Mouse (Mus musculus) thymus, postnatal 25 days (tissue): ENCODE data around the gene Kcnq1.

Source experiments
- DNase-seq: peaks from one replicate; pipeline ENCODE4 v3.0.0; 2022

Gene Kcnq1

GRCm38 (mm10) chr7:143285440-143285839 is 179.3 kb downstream of the Kcnq1 start:
- no peak for DNase-seq

DNA sequence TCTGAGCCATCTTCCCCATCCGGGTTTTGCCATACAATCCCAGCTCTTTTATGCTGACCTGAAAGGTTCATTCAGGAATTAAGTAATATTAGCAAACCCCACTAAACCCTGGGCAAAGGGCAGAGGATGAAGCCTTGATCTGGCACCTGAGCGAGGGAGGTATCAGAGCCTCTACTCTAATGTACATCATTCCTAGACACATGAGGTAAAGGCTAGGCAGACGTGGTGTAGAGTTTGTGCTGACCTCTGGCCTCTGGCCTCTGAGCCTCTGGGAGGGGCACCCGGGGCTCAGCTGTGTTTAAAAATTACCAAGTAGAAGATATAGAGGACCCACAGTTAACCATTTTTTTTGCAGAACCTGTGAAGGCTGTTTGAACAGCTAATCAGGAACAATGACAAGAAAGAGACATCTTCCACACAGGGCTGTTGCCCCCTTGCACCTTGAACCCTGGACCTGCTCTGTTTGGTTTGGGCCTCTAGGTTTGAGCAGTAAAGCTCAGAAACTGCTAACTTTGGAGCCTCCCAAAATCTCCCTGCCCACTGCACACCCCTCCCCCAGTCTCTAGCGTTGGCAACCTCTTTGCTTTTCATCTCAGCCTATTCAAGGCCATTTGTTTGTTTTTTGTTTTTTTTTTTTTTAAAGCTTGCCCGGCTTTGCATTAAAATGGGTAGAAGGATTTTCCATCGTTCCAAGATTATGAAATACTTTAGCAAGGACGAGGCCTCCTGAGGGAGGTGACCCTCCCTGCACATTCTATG is 180.5 kb downstream of the Kcnq1 start:
- no peak for DNase-seq

DNA sequence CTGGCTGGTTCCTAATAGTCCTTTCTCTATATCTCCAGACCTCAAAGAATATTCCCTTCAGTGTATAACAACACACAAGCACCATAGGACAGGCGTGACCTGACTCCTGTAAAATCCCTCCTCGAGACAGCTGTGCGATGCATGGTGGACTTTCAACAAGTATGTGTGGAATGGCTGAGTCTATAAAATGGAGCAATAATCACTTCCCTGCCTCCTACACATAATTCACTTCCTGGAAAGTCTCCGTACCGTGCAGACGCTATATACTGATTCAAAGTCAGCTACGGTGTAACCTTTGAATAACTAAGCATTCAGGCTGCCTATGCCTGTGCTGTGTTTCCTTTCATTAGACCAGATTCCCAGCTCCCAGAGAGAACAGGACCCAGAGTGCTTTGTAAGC is 182.0 kb downstream of the Kcnq1 start:
- DNase-seq, result no peak

DNA sequence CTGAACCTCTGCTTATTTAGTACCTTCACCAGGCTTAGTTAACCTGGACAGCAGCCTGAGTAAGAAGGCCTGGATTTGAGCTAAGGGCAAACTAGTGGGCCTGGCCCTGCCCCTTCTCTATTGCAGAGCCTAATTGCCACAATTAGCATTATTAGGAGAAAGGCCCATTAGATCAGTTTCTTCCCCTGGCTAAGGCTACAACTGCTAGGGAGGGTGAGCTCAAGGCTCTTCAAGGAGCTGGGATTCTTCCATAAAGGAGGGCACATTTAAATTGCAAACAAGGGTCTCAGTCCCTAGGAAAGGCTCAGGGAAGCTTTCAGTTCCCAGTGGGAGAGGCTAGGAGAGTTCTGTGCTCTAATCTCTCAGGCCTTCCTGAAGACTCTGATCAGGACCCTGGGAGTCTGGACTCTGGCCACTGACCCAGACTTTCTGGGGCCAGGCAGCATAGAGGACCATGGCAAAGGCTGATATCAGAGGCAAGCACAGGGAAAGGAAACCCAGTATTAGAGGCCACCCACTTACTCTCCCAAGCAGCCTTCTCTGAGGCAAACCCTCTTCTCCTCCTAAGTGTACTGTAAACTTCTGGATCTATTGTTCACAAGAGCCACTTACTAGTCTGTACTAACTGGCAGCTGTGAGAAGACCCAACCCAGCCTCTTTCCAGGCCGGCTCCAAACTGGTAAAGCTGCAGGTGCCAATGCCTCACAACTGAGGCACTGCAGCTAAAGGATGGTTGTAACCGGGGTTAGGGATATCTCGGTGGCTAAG is 183.1 kb downstream of the Kcnq1 start:
- DNase-seq, result no peak

DNA sequence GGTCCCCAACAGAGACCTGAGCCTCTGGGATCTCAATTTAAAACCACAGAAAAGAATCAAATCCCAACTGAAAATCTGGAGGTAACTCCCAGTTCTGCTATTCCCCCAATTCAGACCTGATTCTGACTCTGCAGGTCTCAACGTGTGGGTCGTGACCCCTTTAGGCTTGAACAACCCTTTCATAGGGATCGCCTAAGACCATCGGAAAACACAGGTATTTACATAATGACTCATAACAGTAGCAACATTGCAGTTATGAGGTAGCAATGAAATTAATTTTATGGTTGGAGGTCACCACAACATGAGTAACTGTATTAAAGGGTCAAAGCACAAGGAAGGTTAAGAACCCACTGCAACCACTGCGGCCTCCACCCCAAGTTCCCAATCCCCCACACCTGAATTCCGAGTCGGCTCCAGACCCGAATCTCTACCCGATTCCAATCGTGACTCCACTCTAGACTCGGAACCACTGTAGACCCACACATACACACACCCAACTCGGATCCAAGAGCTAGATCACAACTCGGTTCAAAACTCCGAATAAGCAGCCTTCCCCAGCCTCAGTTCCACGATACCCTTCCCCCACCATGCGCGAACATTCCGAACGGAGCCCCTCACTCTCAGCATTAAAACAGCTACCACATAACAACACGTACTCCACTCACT is 188.7 kb downstream of the Kcnq1 start:
- peak; percentile 21 for DNase-seq

DNA sequence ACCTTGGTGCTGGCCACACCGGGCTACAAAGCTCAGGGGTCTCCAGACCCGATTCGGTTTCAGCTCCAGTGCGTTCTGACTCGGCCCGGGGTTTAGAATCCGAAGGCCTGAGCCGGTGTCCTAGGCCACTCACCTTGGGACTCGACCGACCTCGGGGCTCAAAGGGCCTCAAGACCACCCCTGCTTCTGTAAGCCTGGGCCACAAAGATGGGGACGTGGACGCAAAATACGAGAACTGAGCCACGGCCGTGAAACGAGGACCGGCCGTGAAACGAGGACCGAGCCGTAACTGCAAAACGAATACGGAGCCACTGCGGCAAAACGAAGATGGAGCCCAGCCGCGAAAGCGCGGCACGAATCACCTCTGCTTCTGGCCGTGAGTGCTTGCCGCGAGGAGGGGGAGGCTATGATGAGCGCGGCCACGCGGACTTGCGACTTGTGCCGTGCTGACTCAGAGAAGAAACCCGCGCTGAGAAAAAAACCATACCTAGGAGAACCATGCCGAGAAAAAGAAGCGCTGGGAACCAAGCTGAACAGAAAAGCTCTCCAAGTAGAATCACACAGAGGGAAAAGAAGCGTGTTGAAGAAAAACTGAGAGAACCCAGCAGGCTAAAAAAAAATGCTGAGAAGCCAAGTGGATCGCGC is 189.3 kb downstream of the Kcnq1 start:
- DNase-seq, result peak; percentile 39

DNA sequence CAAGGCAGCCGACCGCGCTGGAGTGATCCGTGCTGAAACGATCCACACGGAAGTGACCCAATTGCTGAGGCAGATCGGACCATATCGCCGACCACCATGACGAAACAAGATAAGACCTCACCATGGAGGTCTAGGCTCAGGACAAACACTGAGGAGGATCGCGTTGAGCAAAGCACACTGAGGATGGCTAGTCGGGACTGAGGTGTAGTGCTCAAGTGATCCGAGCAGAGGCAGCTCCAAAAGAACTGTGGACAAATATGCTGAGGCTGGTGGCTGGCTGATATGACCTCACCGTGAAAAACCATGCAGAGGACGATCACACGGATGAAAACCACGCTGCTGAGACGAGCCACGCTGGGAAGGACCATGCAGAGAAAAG is 189.8 kb downstream of the Kcnq1 start:
- DNase-seq, result peak; percentile 19

DNA sequence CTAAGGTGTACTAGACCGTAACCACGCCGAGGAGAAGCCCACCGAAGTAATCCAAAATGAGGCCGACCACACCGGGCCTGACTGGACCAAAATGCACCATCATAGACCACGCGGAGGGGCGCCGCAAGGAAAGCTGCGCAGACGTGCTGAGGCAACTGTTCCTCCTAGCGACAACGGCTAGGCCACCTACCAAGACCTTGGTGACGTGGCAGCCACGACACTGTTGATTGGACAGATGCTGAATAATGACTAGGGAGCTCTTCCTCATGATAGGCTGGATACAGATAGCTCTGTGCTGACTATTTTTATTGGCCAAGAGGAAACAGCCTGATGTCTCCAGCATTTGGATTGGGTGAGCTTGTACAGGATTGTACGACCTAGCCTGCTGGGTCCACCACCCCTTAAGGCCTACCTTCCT is 190.2 kb downstream of the Kcnq1 start:
- peak; percentile 91 for DNase-seq

DNA sequence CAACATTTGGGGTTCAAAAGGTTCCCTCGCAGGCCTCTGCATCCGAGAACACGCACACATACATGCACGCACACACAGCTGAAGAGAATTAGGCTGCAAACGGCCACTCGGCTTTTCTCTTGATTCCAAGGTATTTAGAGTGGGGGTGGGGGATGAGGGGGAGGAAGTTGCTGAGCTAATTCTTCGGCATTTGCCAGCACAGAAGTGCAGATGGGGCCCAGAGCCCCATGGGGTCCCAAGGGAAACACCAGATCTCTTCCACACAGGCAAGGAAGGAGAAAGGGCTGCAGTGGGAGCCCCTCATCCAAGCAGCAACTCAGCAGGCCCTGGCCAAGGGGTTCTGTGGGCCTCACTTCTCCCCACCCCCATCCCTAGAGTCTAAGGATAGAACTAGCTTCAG is 193.9 kb downstream of the Kcnq1 start:
- DNase-seq, result no peak

- no peak for DNase-seq
Measured at GRCm38 (mm10) chr7:143300681-143301080, 194.5 kb downstream of the Kcnq1 start.

DNA sequence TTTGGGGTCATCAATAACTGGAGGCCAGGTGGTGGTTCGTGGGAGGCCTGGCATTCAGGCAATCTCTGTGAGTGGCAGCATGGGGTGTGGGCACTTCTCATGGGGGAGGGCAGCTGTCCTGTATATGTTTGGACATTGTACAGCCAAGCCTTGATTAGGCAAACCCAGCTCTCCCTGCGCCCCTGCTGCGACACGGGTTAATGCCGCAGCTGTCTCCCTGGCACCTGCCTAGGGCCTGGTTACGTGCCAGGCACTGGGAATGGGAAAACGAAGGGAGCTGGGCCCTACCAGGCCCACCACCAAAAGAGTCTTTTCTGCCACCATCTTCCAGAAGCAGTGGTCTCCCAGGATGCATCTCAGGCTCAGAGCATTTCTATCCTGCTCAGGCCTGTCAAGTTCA is 196.0 kb downstream of the Kcnq1 start:
- no peak for DNase-seq

DNA sequence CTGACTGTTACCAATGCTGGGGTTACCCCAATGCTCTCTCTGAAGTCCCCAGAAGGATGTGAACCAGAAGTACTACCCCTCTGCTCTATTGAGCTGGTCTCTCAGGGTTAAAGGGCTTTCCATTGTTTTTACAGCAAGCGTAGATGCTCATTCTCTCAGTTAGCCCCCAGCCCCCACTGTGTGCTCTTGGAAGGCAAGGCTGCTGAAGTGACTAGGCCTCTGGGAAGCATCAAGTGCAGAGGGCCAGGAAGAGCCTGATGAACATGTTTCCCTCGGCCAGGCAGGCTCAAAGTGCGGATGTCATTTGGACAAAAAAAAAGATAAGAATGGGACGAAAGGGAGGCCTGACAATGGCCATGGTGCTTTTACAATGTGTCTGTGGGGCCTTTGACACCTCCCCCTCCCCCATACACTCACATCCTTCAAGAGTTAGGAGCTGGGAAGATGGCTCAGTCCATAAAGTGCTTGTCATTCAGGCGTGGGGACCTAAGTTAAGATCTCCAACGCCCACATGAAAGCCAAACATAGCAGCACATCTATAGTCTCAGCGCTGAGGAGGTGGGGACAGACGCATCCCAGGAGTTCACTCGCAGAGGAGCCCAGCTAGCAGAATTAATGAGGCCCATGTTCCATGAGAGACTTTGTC is 196.6 kb downstream of the Kcnq1 start:
- no peak for DNase-seq

DNA sequence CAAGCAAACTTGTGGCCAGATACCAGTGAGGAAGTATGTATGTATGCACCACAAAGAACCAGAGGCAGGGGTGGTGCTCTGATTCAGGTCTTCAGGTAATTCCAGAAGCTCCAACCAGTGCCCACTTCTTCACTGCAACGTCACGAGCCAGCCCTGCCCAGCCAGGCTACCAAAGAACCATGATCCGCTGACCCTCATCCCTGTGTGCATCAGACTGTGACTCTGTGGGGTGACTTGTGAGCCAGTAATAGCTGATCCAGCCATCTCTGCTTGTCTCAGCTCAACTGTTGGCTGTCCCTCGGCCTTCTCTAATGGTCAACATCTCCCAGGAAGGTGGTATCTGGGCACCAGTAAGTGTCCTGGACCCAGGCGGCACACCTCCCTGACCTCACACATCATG is 197.4 kb downstream of the Kcnq1 start:
- DNase-seq, result no peak

GRCm38 (mm10) chr7:143305808-143306207 is 199.6 kb downstream of the Kcnq1 start:
- DNase-seq, result no peak

GRCm38 (mm10) chr7:143308001-143308400 is 201.8 kb downstream of the Kcnq1 start:
- no peak for DNase-seq

GRCm38 (mm10) chr7:143310311-143310710 is 204.1 kb downstream of the Kcnq1 start:
- no peak for DNase-seq

GRCm38 (mm10) chr7:143310847-143311246 is 204.7 kb downstream of the Kcnq1 start:
- no peak for DNase-seq

- no peak for DNase-seq
Measured at GRCm38 (mm10) chr7:143311471-143311870, 205.3 kb downstream of the Kcnq1 start.

DNA sequence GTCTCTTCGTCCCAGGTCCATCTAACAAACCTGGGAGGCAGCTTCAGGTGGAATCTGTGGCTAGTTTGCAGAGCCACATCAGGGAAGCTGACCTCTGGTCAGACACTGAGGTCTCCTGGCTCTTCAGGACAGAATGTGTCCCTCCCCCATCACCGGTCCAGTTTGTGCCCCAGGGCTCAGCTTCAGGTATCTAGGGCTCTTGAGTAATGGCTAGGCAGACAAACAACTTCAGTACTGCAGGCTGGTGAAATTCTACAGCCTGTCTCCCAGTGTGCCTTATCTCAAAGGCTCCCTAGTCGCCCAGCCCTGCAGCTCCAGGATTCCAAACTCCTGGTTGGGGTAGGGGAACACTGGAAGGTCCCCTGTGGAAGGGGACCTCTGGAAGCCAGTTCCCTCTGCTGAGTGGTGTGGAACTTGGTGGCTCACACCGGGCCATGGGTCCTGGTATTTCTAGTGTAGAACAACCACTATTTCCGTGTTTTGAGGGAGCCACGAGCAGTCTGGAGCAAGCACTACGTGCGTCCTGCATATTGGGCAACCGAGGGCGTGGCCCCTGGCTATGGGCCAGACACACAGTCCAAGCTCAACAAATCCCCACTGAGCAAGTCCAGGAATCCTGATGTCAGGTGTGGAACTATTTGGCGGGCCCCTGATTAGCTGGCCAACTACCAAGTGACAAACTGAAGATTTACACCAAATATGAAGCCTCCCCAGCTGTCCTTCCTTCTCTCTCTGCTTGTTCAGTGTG is 207.6 kb downstream of the Kcnq1 start:
- DNase-seq, result no peak

DNA sequence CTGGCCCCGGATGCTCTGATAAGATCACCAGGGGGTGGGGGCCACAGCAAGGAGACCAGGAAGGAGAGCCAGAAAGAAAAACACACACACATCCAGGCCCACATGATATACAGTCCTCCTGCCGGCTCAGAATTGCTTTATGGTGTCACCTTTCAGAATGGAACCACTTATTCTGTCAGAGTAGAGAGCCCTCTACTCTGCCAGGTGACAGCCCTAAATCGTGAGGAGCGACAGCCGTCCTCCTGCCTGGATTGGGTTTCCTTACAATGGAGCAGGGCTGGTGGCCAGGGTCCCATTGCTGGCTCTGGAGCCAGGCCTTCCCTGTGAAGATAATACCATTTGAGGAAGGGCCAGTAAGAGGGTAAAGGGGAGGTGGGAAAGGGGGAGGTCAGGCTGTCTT is 212.3 kb downstream of the Kcnq1 start:
- DNase-seq, result no peak

DNA sequence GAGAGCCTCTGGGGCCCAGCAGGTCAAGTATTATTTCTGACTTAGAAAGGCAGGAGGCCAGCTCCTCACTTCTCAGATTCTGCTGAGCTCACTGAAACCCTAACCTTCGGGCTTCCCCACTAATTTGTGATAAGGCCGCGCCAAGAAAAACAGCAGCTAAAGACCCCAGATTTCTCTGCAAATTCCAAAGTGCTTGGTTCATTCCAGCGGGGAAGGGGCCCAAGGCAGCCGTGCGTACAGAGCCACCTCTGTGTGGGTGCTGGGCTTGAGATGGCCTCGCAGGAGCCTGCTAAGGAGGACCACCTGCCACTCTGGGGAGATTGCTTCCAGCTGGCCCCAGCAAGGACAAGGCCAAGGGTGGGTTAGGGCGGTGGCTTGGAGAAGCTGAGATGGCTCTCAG is 214.2 kb downstream of the Kcnq1 start:
- no peak for DNase-seq

- no peak for DNase-seq
Measured at GRCm38 (mm10) chr7:143325051-143325450, 218.9 kb downstream of the Kcnq1 start.
